Mouse (Mus musculus): ENCODE measurements at regions not wholly inside any gene's neighbourhood (a gene's known extent, or its start where the extent isn't known, plus 50 kb on each side); places are given as distances from the start of the nearest gene placed in this dataset.

GRCm38 (mm10) chr1:185151130-185151799 lies 52.7 kb upstream of the Rab3gap2 start:
- H3K4me1 ChIP-seq (replicated peaks), result no peaks in the 10 kb centered on the region
- H3K9ac ChIP-seq, result no peak overlapping the region
- H3K9me3 ChIP-seq (replicated peaks), result no peaks in the 10 kb centered on the region
- no peak overlapping the region for H3K4me2 ChIP-seq
- WGBS (ENCODE audit: insufficient replicate concordance), result 47% methylated on average over 11 of the region's 11 CpGs
- H3K4me3 ChIP-seq (replicated peaks), result no peak overlapping the region
- no peak for ATAC-seq (ENCODE audit: insufficient read depth)
- H3K27me3 ChIP-seq, result no peaks in the 10 kb centered on the region
- H3K36me3 ChIP-seq (replicated peaks), result no peaks in the 10 kb centered on the region
- H3K27ac ChIP-seq (replicated peaks), result no peak overlapping the region

- Histone ChIP-seq H3K9ac (no peak overlapping the region), H3K27ac (replicated peaks) (no peak overlapping the region), H3K4me3 (replicated peaks) (no peak overlapping the region), H3K9me3 (replicated peaks) (no peaks in the 10 kb centered on the region), H3K4me1 (replicated peaks) (no peaks in the 10 kb centered on the region), H3K36me3 (replicated peaks) (no peaks in the 10 kb centered on the region), H3K27me3 (no peaks in the 10 kb centered on the region), H3K4me2 (no peak overlapping the region)
- no peak for ATAC-seq (ENCODE audit: insufficient read depth)
- WGBS (ENCODE audit: insufficient replicate concordance), result 64% methylated on average over 15 of the region's 15 CpGs
Measured at GRCm38 (mm10) chr1:185150431-185151129, 53.3 kb upstream of the Rab3gap2 start.

- H3K27me3 ChIP-seq, result no peaks in the 10 kb centered on the region
- H3K9ac ChIP-seq, result no peak overlapping the region
- no peak for ATAC-seq (ENCODE audit: insufficient read depth)
- no peaks in the 10 kb centered on the region for H3K36me3 ChIP-seq (replicated peaks)
- H3K4me1 ChIP-seq (replicated peaks), result no peaks in the 10 kb centered on the region
- 60% methylated on average over 1 of the region's 1 CpGs for WGBS (ENCODE audit: insufficient replicate concordance)
- no peak overlapping the region for H3K27ac ChIP-seq (replicated peaks)
- H3K9me3 ChIP-seq (replicated peaks), result no peaks in the 10 kb centered on the region
- H3K4me3 ChIP-seq (replicated peaks), result no peak overlapping the region
- no peak overlapping the region for H3K4me2 ChIP-seq
Measured at GRCm38 (mm10) chr1:185144791-185145190, 59.1 kb upstream of the Rab3gap2 start.

GRCm38 (mm10) chr1:185144006-185144405 lies 59.9 kb upstream of the Rab3gap2 start:
- Histone ChIP-seq H3K4me2 (no peak overlapping the region), H3K4me1 (replicated peaks) (no peaks in the 10 kb centered on the region), H3K4me3 (replicated peaks) (no peak overlapping the region), H3K36me3 (replicated peaks) (no peaks in the 10 kb centered on the region), H3K27ac (replicated peaks) (no peak overlapping the region), H3K27me3 (no peaks in the 10 kb centered on the region), H3K9ac (no peak overlapping the region), H3K9me3 (replicated peaks) (no peaks in the 10 kb centered on the region)
- WGBS (ENCODE audit: insufficient replicate concordance), result 72% methylated on average over 15 of the region's 15 CpGs
- ATAC-seq (ENCODE audit: insufficient read depth), result no peak

- Histone ChIP-seq H3K9me3 (replicated peaks) (no peaks in the 10 kb centered on the region), H3K4me1 (replicated peaks) (no peaks in the 10 kb centered on the region), H3K27ac (replicated peaks) (no peak overlapping the region), H3K4me2 (no peak overlapping the region), H3K4me3 (replicated peaks) (no peak overlapping the region), H3K9ac (no peak overlapping the region), H3K36me3 (replicated peaks) (no peaks in the 10 kb centered on the region), H3K27me3 (no peaks in the 10 kb centered on the region)
- no peak for ATAC-seq (ENCODE audit: insufficient read depth)
- WGBS (ENCODE audit: insufficient replicate concordance), result 57% methylated on average over 5 of the region's 5 CpGs
Measured at GRCm38 (mm10) chr1:185140317-185140716, 63.6 kb upstream of the Rab3gap2 start.

GRCm38 (mm10) chr1:185128209-185128608 lies 75.7 kb upstream of the Rab3gap2 start:
- WGBS (ENCODE audit: insufficient replicate concordance), result 52% methylated on average over 4 of the region's 4 CpGs
- Histone ChIP-seq H3K4me3 (replicated peaks) (no peak overlapping the region), H3K27ac (replicated peaks) (no peak overlapping the region), H3K36me3 (replicated peaks) (no peaks in the 10 kb centered on the region), H3K9ac (no peak overlapping the region), H3K4me2 (no peak overlapping the region), H3K9me3 (replicated peaks) (no peaks in the 10 kb centered on the region), H3K4me1 (replicated peaks) (no peaks in the 10 kb centered on the region), H3K27me3 (no peaks in the 10 kb centered on the region)
- ATAC-seq (ENCODE audit: insufficient read depth), result no peak

- Histone ChIP-seq H3K9ac (no peak overlapping the region), H3K4me3 (replicated peaks) (no peak overlapping the region), H3K27me3 (no peaks in the 10 kb centered on the region), H3K27ac (replicated peaks) (no peak overlapping the region), H3K4me2 (no peak overlapping the region), H3K4me1 (replicated peaks) (no peaks in the 10 kb centered on the region), H3K9me3 (replicated peaks) (no peaks in the 10 kb centered on the region), H3K36me3 (replicated peaks) (no peaks in the 10 kb centered on the region)
- ATAC-seq (ENCODE audit: insufficient read depth), result no peak
- WGBS (ENCODE audit: insufficient replicate concordance), result 64% methylated on average over 14 of the region's 14 CpGs
Measured at GRCm38 (mm10) chr1:185125737-185126286, 78.1 kb upstream of the Rab3gap2 start.

- Histone ChIP-seq H3K4me1 (replicated peaks) (no peaks in the 10 kb centered on the region), H3K27me3 (no peaks in the 10 kb centered on the region), H3K4me3 (replicated peaks) (no peak overlapping the region), H3K4me2 (no peak overlapping the region), H3K9ac (no peak overlapping the region), H3K27ac (replicated peaks) (no peak overlapping the region), H3K36me3 (replicated peaks) (no peaks in the 10 kb centered on the region), H3K9me3 (replicated peaks) (no peaks in the 10 kb centered on the region)
- WGBS (ENCODE audit: insufficient replicate concordance), result 51% methylated on average over 2 of the region's 2 CpGs
- ATAC-seq (ENCODE audit: insufficient read depth), result no peak
Measured at GRCm38 (mm10) chr1:185121552-185121951, 82.4 kb upstream of the Rab3gap2 start.

- Histone ChIP-seq H3K4me3 (replicated peaks) (no peak overlapping the region), H3K4me1 (replicated peaks) (no peaks in the 10 kb centered on the region), H3K36me3 (replicated peaks) (no peaks in the 10 kb centered on the region), H3K4me2 (no peak overlapping the region), H3K27ac (replicated peaks) (no peak overlapping the region), H3K27me3 (no peaks in the 10 kb centered on the region), H3K9ac (no peak overlapping the region), H3K9me3 (replicated peaks) (no peaks in the 10 kb centered on the region)
- 40% methylated on average over 2 of the region's 2 CpGs for WGBS (ENCODE audit: insufficient replicate concordance)
- ATAC-seq (ENCODE audit: insufficient read depth), result no peak
Measured at GRCm38 (mm10) chr1:185120416-185120815, 83.5 kb upstream of the Rab3gap2 start.

GRCm38 (mm10) chr1:185117711-185118110 lies 86.2 kb upstream of the Rab3gap2 start:
- no peak overlapping the region for H3K4me2 ChIP-seq
- no peak for ATAC-seq (ENCODE audit: insufficient read depth)
- H3K27me3 ChIP-seq, result no peaks in the 10 kb centered on the region
- no peaks in the 10 kb centered on the region for H3K4me1 ChIP-seq (replicated peaks)
- 53% methylated on average over 5 of the region's 5 CpGs for WGBS (ENCODE audit: insufficient replicate concordance)
- H3K4me3 ChIP-seq (replicated peaks), result no peak overlapping the region
- H3K9me3 ChIP-seq (replicated peaks), result no peaks in the 10 kb centered on the region
- H3K9ac ChIP-seq, result no peak overlapping the region
- no peaks in the 10 kb centered on the region for H3K36me3 ChIP-seq (replicated peaks)
- H3K27ac ChIP-seq (replicated peaks), result no peak overlapping the region

- Histone ChIP-seq H3K9me3 (replicated peaks) (no peaks in the 10 kb centered on the region), H3K36me3 (replicated peaks) (no peaks in the 10 kb centered on the region), H3K27me3 (no peaks in the 10 kb centered on the region), H3K4me2 (no peak overlapping the region), H3K9ac (no peak overlapping the region), H3K27ac (replicated peaks) (no peak overlapping the region), H3K4me3 (replicated peaks) (no peak overlapping the region), H3K4me1 (replicated peaks) (no peaks in the 10 kb centered on the region)
- no peak for ATAC-seq (ENCODE audit: insufficient read depth)
- 71% methylated on average over 6 of the region's 6 CpGs for WGBS (ENCODE audit: insufficient replicate concordance)
Measured at GRCm38 (mm10) chr1:185113687-185114086, 90.2 kb upstream of the Rab3gap2 start.
